Mouse (Mus musculus) heart, embryonic 15.5 days (tissue): Measurements from ENCODE around the gene Gm17509. TPM values are rescaled to one million over a fixed set of nuclear protein-coding genes. Genes with fewer than 3 reads are reported as not detected.

Source experiments
- ATAC-seq: fragments of 200-750 bp; cut with Nextera tagmentation; replicated peaks from 2 replicates; pipeline ENCODE4 v1.8.0; 2017; ENCODE audit warnings: low read depth, moderate TSS enrichment; ENCODE audit not compliant: insufficient number of reproducible peaks, insufficient read depth, low FRiP score
- H3K27ac ChIP-seq: fragments of 300-500 bp; sonication (generic); 2 replicates; pipeline ENCODE4 v1.5.1; 2015; ENCODE audit warnings: mild to moderate bottlenecking, inconsistent platforms
- H3K27me3 ChIP-seq: fragments of 300-500 bp; sonication (generic); 2 replicates; pipeline ENCODE4 v1.6.1; 2015; ENCODE audit warnings: inconsistent platforms
- H3K36me3 ChIP-seq: fragments of 300-500 bp; sonication (generic); 2 replicates; pipeline ENCODE4 v1.6.1; 2015; ENCODE audit warnings: mild to moderate bottlenecking, inconsistent platforms
- H3K4me1 ChIP-seq: fragments of 300-500 bp; sonication (generic); replicated peaks from 2 replicates; pipeline ENCODE4 v1.6.1; 2015; ENCODE audit warnings: inconsistent platforms
- H3K4me2 ChIP-seq: fragments of 300-500 bp; sonication (generic); 2 replicates; pipeline ENCODE4 v1.6.1; 2015; ENCODE audit warnings: inconsistent platforms, mild to moderate bottlenecking, moderate library complexity
- H3K4me3 ChIP-seq: fragments of 300-500 bp; sonication (generic); 2 replicates; pipeline ENCODE4 v1.5.1; 2015; ENCODE audit warnings: mild to moderate bottlenecking, inconsistent platforms
- H3K9ac ChIP-seq: fragments of 300-500 bp; sonication (generic); 2 replicates; pipeline ENCODE4 v1.6.1; 2015; ENCODE audit warnings: mild to moderate bottlenecking, inconsistent platforms
- H3K9me3 ChIP-seq: fragments of 300-500 bp; sonication (generic); replicated peaks from 2 replicates; pipeline ENCODE4 v1.6.1; 2016; ENCODE audit warnings: inconsistent platforms
- WGBS: fragments of 180-500 bp; shearing (Covaris S2); methylation state at CpG from one replicate; pipeline ENCODE4 v1.1.7; 2015; ENCODE audit warnings: mixed read lengths; 5-methylcytosine and 5-hydroxymethylcytosine counted together
- polyA plus RNA-seq: library from polyadenylated mRNA; unstranded; fragments of >200 nt; fragmentation: Nextera tagmentation; extraction: Ambion mirVana; gene quantifications from 2 replicates; pipeline ENCODE4 v1.2.1, GENCODE M21; 2015

The Gm17509 gene
- polyA plus RNA-seq = 0.08 TPM in 1 of 2 replicates, not detected in the other

DNA sequence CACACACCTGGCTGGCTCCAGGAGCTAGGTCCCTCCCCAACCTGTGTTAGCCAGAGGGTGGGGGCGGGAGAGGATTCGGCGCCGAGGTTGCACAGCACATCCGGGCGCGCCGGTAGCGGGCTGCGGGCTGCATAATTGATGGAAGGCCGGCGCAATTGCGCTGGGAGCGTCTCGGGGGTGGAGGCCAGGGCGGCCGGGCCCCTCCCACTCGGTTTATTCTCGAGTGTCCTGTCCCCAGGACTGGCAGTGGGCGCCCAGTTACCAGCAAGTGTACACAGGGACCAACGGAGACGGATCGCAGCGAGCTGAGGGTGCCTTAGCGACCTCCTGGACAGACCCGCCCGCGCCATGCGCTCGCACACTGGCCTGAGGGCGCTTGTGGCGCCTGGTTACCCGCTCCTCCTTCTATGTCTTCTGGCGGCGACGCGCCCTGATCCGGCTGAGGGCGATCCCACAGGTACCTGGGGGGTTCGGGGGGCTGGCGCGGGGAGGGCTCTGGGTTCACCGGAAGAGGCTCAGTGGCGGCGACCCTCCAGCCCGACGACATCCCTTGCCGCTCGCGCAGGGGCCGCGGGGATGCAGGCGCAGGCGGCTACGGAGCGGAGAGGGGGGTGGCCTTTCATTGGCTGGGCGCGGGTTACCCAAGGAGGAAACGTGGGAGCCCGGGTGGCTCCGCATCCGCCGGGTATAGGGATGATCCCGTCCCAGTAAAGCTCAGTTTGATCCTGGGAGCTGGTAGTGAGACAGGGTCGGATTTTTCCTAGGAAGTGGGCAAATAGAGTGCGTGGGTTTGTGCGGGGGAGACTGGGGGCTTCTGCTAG lies at the start of gene Gm17509:
Gene Gm17509 (minus strand): TSS at position 575 of the 821 bp plus-strand sequence.
- Histone ChIP-seq H3K4me1 (peaks cover 14% of the 10 kb centered on the region), H3K9me3 (no peaks in the 10 kb centered on the region), H3K36me3 (no peaks in the 10 kb centered on the region), H3K27ac (peak within 1 kb of the TSS; percentile 15; the same call in 1 of the 2 replicates), H3K27me3 (peaks cover 7% of the 10 kb centered on the region), H3K4me2 (peak within 1 kb of the TSS; percentile 99), H3K9ac (peak within 1 kb of the TSS; percentile 58), H3K4me3 (peak within 1 kb of the TSS; percentile 70)
- under 1% methylated on average over 67 of the region's 67 CpGs for WGBS
- peak; percentile 59; the same call in 1 of the 2 replicates for ATAC-seq

DNA sequence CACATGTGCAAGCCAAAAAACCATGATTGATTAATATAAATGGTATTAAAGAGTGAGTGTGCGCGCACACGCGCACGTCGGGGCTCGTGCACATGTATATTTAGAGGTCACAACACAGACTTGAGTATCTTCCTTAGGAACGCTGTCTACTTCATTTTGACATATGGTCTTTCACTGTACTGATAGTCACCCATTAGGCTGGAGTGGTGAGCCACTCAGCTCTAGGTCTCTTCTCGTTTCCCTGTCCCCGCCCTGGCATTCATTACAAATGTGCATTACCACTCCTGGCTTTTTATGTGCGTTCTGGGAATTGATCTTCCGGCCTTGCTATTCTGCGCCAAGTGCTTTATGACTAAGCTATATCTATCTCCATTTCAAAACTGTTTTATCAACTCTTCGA lies 47.1 kb upstream of the Gm17509 start:
- no peak overlapping the region for H3K4me3 ChIP-seq
- no peaks in the 10 kb centered on the region for H3K27me3 ChIP-seq
- 95% methylated on average over 14 of the region's 14 CpGs for WGBS
- H3K4me1 ChIP-seq = no peaks in the 10 kb centered on the region
- ATAC-seq = no peak
- no peaks in the 10 kb centered on the region for H3K36me3 ChIP-seq
- H3K27ac ChIP-seq = no peak overlapping the region
- H3K9ac ChIP-seq = no peak overlapping the region
- H3K4me2 ChIP-seq = no peak overlapping the region
- H3K9me3 ChIP-seq = no peaks in the 10 kb centered on the region

GRCm38 (mm10) chr13:117266156-117266555 lies 45.3 kb upstream of the Gm17509 start:
- WGBS = 73% methylated on average over 2 of the region's 2 CpGs
- ATAC-seq = no peak

DNA sequence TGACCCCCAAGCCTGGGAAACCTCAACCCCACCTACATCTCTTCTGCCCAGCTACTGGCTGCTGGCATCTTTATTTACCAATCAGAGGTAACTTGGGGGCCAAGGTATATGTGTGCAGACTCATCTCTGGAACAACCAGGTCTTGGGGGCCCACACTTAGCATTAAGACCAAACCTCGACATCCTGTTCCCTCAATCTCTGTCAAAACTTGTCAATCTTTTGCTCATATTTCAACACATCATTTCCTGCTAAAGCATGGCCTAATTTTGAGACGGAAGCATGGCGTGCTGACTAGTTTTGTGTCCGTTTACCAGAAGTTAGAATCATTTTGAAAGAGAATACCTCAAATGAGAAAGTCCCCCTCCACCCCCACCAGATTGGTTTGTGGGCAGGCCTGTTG lies 39.8 kb upstream of the Gm17509 start:
- Histone ChIP-seq H3K27me3 (no peaks in the 10 kb centered on the region), H3K4me3 (no peak overlapping the region), H3K36me3 (no peaks in the 10 kb centered on the region), H3K4me1 (no peaks in the 10 kb centered on the region), H3K27ac (no peak overlapping the region), H3K9ac (no peak overlapping the region), H3K9me3 (no peaks in the 10 kb centered on the region), H3K4me2 (no peak overlapping the region)
- no peak for ATAC-seq
- WGBS = 83% methylated on average over 4 of the region's 4 CpGs

More at GRCm38 (mm10) chr13:117266156-117266555, 45.3 kb upstream of the Gm17509 start:
- H3K4me1 ChIP-seq = no peaks in the 10 kb centered on the region
- no peak overlapping the region for H3K4me2 ChIP-seq
- no peaks in the 10 kb centered on the region for H3K27me3 ChIP-seq
- no peak overlapping the region for H3K4me3 ChIP-seq
- no peaks in the 10 kb centered on the region for H3K36me3 ChIP-seq
- H3K9ac ChIP-seq = no peak overlapping the region
- no peaks in the 10 kb centered on the region for H3K9me3 ChIP-seq
- H3K27ac ChIP-seq = no peak overlapping the region

DNA sequence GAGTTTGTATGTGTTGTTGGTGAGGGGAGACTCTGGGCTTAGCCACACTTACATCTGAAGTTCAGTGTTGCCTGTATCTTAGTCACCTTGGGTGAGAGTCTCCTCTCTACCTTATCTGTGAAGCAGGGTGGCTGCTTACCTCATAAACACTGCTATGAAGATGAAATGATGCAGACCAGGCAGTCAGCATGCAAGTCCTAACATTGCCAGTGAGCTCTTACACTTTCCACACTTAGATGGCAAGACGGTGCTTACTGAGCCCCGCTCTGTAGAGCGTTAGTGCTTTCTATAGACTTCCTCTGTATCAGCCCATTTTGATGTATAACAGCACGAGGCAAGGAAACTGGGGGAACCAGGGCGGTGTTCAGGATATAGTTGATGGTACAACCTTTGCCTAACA lies 21.7 kb upstream of the Gm17509 start:
- WGBS = 78% methylated on average over 5 of the region's 5 CpGs
- H3K27me3 ChIP-seq = no peaks in the 10 kb centered on the region
- H3K27ac ChIP-seq = no peak overlapping the region
- H3K9ac ChIP-seq = no peak overlapping the region
- no peak overlapping the region for H3K4me2 ChIP-seq
- H3K4me1 ChIP-seq = 0 out of 2 replicates have a peak, but pooled peaks cover 4% of the 10 kb centered on the region
- H3K4me3 ChIP-seq = no peak overlapping the region
- ATAC-seq = no peak
- H3K36me3 ChIP-seq = no peaks in the 10 kb centered on the region
- no peaks in the 10 kb centered on the region for H3K9me3 ChIP-seq

DNA sequence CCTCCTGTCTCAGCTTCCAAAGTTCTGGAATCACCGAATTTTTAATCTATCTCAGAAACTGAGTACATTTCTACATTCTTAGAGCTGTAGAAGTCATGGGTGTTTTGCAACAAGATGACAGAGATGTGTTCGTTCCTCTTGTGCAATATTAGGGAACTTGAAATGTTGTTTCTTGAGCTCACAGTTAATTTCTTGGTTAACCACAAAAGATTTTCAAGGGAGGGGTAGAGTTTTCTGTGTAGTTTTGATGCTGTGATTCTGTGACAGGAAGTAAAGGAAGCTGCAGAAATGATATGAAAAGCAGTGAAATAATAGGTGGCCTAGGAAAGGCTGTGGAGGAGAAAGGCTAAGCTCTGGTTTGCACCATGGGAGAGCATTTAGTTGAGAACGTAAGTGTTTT lies 21.2 kb upstream of the Gm17509 start:
- Histone ChIP-seq H3K4me2 (no peak overlapping the region), H3K36me3 (no peaks in the 10 kb centered on the region), H3K4me3 (no peak overlapping the region), H3K27me3 (no peaks in the 10 kb centered on the region), H3K9ac (no peak overlapping the region), H3K4me1 (0 out of 2 replicates have a peak, but pooled peaks cover 4% of the 10 kb centered on the region), H3K27ac (no peak overlapping the region), H3K9me3 (no peaks in the 10 kb centered on the region)
- 79% methylated on average over 3 of the region's 3 CpGs for WGBS
- no peak for ATAC-seq

DNA sequence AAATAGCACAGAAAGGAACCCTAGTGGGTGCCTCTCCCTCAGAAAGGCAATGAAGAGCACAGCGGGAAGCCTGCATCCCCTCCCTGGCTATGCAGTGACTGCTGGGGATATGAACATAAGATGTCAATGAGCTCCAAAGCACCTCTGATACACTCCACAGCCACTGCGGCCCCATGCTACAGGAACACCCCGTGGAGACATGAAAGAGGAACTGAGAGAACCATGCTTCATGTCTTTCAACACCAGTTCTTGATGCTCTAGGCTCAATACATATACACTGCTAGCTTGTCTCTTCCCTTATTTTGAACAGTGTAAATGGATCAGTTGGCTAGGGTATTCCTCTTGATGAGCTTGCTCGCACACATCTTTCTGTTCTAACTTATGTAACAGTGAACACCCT lies 16.2 kb upstream of the Gm17509 start:
- no peaks in the 10 kb centered on the region for H3K27me3 ChIP-seq
- no peak overlapping the region for H3K4me2 ChIP-seq
- peaks cover 12% of the 10 kb centered on the region for H3K4me1 ChIP-seq
- no peak overlapping the region for H3K4me3 ChIP-seq
- H3K36me3 ChIP-seq = no peaks in the 10 kb centered on the region
- H3K27ac ChIP-seq = no peak overlapping the region
- no peak for ATAC-seq
- no peaks in the 10 kb centered on the region for H3K9me3 ChIP-seq
- H3K9ac ChIP-seq = no peak overlapping the region
- WGBS = 57% methylated on average over 4 of the region's 4 CpGs

DNA sequence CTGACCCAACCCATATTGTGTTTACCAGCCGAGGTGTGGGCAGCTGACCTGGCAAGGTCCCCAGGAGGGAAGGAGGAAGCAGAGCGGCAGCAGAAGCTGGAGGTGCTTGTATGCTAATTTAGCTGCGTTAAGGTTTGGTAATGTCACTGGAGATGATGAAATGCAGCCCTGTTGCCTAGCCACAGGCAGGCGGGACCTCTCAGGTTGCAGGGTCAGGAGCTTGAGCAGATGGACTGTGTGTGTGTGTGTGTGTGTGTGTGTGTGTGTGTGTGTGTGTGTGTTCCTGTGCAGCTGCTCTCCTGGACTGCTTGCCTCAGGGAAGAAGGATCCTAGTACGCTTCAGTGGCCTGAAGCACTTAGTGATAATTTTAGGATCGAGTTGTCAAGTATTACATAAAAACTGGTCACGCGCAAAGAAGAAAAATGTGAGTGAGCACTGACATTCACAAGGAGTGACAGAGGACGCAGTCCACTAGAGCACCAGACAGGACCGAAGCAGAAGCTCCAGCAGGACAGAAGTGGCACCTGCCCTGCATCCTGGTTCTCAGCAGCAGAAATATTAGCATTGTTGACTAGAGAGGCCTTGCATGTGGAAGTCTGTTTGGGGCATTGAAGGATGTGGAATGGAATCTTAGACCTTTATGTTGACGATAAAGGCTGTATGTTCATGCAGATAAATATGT lies 14.8 kb upstream of the Gm17509 start:
- Histone ChIP-seq H3K9me3 (no peaks in the 10 kb centered on the region), H3K9ac (no peak overlapping the region), H3K4me2 (0 out of 2 replicates have a peak overlapping the region, but pooled peaks have one; percentile 11), H3K27ac (no peak overlapping the region), H3K27me3 (no peaks in the 10 kb centered on the region), H3K4me3 (no peak overlapping the region), H3K4me1 (peaks cover 12% of the 10 kb centered on the region), H3K36me3 (no peaks in the 10 kb centered on the region)
- 37% methylated on average over 11 of the region's 11 CpGs for WGBS
- ATAC-seq = peak; percentile 58; the same call in 1 of the 2 replicates

GRCm38 (mm10) chr13:117234486-117234885 lies 13.6 kb upstream of the Gm17509 start:
- no peak overlapping the region for H3K4me2 ChIP-seq
- no peak overlapping the region for H3K9ac ChIP-seq
- 79% methylated on average over 7 of the region's 7 CpGs for WGBS

DNA sequence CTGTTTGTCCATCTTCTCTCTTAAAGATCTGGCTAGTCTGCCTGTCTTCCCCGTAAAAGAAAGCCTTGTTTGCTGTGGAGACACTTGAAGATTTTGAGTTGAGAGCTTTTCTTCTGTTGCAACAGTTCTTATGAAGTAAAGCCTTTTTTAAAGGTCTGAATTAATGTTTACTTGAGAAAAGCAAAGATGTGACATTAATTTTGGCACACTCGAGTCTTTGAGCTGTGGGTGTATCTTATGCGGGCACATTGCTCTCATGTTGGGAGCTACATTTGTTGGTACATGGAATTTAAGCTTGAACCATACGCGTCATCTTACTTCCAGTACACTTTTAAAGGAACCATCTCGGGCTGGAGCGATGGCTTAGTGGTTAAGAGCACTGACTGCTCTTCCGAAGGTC lies 12.9 kb upstream of the Gm17509 start:
- Histone ChIP-seq H3K4me1 (peaks cover 12% of the 10 kb centered on the region), H3K27ac (no peak overlapping the region), H3K4me3 (no peak overlapping the region), H3K36me3 (no peaks in the 10 kb centered on the region), H3K4me2 (no peak overlapping the region), H3K9ac (no peak overlapping the region), H3K27me3 (no peaks in the 10 kb centered on the region), H3K9me3 (no peaks in the 10 kb centered on the region)
- no peak for ATAC-seq
- 92% methylated on average over 8 of the region's 8 CpGs for WGBS

More at GRCm38 (mm10) chr13:117234486-117234885, 13.6 kb upstream of the Gm17509 start:
- peaks cover 12% of the 10 kb centered on the region for H3K4me1 ChIP-seq
- ATAC-seq = no peak
- H3K27me3 ChIP-seq = no peaks in the 10 kb centered on the region
- H3K9me3 ChIP-seq = no peaks in the 10 kb centered on the region
- no peak overlapping the region for H3K4me3 ChIP-seq
- no peaks in the 10 kb centered on the region for H3K36me3 ChIP-seq
- H3K27ac ChIP-seq = no peak overlapping the region

- H3K4me2 ChIP-seq = no peak overlapping the region
- peaks cover 3% of the 10 kb centered on the region for H3K4me1 ChIP-seq
- no peak overlapping the region for H3K9ac ChIP-seq
- H3K9me3 ChIP-seq = no peaks in the 10 kb centered on the region
- no peaks in the 10 kb centered on the region for H3K27me3 ChIP-seq
- no peak overlapping the region for H3K27ac ChIP-seq
- no peak overlapping the region for H3K4me3 ChIP-seq
- H3K36me3 ChIP-seq = no peaks in the 10 kb centered on the region
- no peak for ATAC-seq
- WGBS = 73% methylated on average over 6 of the region's 6 CpGs
Measured at GRCm38 (mm10) chr13:117230371-117231110, 9.7 kb upstream of the Gm17509 start.
